Mouse (Mus musculus): ENCODE measurements around the gene Hnrnpr. TPM values are rescaled to one million over a fixed set of nuclear protein-coding genes. Genes with fewer than 3 reads are reported as not detected.

Gene Hnrnpr
- total RNA-seq, 1 experiment from 2014 or later: 208 TPM

DNA sequence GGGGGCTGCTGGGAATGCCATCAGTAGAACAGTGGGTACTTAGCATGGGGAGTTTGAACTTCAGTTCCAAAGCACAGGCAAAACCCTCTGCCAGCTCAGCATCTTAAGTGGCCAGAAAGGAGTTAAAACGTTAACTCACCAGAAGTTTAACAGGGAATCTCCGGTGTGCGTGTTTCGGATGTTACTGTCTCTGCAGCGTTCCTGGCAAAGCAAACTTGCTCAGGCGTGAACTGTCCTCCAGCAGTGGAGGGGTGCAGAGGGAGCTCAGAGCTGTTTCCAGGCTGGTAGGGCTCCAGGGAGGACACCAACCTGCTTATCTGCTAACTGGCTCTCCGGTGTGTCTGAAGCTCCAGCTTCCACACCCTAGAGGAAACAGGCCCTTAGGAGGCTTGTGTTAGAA is 14.8 kb upstream of the Hnrnpr start:
- no peak for ATAC-seq (replicated peaks; ENCODE audit: insufficient number of reproducible peaks, low FRiP score, low TSS enrichment, poor library complexity, severe bottlenecking)

DNA sequence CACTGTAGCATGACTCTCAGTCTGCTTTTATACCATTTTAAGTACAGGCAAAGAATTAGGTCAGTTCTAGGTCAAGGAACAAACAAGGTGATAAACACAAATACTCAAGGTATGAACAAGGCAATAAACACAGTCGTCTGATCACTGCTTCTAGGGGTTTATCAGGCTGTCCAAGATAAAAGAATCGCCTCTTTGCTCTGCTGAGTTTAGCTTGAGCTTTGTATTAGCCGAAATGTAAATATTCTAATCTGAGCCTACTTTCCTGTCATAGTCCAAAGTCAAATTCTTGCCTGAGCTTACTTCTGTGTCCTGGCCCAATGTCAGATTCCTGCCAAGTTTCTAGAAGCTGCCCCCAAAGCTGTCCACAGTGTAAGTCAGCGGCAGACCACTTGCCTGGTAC is 8.3 kb upstream of the Hnrnpr start:
- no peak for ATAC-seq (replicated peaks; ENCODE audit: insufficient number of reproducible peaks, low FRiP score, low TSS enrichment, poor library complexity, severe bottlenecking)

DNA sequence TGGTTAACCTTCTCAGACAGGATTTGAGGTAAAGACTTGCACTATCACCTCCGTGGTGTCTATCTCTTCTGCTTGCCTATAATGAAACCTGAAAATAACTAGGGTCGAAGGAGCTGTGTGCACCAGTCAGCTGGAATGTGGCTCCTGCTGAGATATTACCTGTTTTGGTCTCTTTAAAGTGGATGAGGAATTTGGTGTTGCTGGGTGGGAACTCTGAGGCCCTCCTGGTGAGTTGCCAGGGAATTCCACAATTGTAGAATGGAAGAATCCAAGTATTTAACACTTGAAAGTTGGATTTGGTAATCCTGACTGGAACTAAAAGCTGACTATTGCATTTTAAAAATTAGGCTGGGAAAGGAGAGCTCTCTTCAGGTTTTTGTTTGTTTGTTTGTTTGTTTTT is 6.6 kb upstream of the Hnrnpr start:
- no peak for ATAC-seq (replicated peaks; ENCODE audit: insufficient number of reproducible peaks, low FRiP score, low TSS enrichment, poor library complexity, severe bottlenecking)

DNA sequence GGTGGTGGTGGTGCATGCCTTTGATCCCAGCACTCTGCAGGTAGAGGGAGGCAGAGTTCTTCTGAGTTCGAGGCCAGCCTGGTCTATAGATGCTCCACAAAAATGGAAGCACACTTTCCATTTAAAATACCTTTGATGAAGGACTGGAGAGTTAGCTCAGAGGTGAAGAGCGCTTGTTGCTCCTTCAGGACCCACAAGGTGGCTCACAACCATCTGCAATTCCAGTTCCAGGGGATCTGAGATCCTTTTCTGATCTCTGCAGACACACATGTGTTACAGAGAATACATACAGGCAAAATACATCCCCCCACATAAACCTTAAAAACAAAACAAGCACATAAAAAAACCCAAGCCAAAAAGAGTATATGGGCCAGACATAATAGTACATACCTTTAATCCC is 2.4 kb upstream of the Hnrnpr start:
- no peak for ATAC-seq (replicated peaks; ENCODE audit: insufficient number of reproducible peaks, low FRiP score, low TSS enrichment, poor library complexity, severe bottlenecking)

DNA sequence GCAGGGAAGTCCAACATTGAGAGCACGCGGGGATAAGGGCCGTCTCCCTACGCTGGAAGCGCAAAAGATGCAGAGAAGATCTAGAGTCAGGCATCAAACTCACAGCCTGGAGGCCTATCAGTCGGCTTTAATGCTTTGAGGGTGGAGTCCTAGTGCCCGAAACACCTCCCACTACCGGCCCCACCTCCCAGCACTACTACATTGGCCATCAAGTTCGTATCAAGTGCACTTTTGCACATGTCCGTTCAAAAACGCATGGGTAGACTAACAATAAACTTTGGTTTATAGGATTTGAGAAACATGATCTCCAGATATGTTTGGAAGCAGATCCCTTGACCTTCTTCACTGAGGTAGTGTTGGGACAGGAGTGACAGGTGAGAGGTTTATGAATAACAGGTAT is 962 bp upstream of the Hnrnpr start:
- ATAC-seq (replicated peaks; ENCODE audit: insufficient number of reproducible peaks, low FRiP score, low TSS enrichment, poor library complexity, severe bottlenecking): peak; percentile 64

DNA sequence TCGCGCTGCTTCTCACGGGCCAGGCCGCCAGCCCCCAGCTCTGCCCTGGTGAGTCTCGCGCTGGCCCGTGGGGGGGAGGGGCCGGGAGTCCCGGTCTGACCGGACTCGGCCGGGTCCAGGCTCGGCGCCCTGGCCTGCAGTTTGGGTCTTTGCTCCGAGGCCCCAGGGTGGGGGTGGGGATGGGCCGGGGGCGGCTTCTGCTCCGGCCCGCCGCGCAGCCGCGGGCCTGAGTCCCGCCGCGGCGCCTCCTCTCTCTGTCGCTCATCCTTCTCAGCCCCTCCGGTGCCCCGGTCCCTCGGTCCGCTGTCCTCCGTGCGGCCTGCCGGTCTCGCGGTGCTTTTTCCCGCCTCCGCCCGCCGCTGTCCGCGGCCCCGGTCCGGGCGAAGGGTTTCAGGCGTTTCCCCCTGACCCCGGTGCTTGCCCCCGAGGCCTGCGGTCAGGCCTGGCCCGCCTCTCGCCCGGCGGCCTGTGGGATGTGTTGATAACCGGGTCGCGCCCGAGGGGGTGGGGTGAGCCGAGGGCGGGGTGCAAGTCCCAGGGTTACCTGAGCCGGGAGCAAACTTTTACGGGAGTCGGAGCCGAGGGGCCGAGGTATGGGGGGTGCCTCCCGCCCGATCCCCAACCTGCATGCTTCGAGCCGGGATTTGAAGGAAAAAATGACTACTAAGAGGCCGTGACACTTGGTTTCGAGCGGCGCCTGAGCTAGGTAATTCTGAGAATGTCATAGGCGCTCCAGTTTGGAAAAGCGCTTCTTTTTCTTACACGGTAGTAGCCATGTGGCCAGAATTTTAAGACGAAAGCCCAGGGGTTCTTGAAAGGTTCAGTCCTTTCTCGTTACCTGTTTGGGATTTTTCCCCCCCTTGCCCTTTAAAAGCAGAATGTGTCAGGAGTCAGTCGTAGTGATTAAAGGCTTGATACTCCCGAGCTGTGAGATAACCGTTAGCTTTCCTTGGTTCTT is 579 bp downstream of the Hnrnpr start:
- no peak for ATAC-seq (replicated peaks; ENCODE audit: insufficient number of reproducible peaks, low FRiP score, low TSS enrichment, poor library complexity, severe bottlenecking)

DNA sequence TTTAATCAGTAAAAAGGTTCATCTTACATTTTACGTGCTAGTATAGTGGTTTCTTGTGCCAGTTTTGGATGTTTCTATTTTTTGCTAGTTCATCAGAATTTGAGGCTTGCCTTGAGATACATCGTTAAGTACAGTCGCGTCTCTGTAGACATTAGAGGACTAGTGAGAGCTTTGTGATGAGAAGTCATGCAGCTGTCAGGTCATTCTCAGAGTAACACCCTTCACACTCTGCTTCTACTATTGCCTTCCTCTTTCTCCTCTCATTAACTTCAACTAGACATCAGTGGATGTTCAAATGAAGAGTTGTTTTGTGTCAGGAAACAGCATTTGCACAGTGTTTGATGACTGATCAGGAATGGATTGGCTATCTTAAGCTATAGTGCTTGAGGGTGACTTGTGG is 1.9 kb downstream of the Hnrnpr start:
- ATAC-seq (replicated peaks; ENCODE audit: insufficient number of reproducible peaks, low FRiP score, low TSS enrichment, poor library complexity, severe bottlenecking): no peak

DNA sequence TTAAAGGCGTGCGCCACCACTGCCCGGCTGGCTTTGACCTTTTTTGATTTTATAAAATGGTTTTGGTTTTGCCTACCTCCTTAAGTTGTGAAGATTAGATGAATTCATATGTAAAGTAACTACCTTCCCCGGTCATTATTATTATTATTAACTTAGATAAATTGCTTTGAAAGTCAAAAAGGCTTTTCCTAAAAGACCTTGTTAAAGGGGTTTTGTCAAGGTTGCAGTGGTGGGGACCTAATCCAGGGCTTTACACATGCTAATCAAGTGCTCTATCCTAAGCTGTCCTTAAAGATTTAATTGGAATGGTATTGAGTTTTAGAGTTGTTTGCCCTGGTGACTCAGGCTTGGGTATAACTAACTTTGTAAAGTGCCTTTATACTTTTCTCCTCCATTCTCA is 6.9 kb downstream of the Hnrnpr start:
- no peak for ATAC-seq (replicated peaks; ENCODE audit: insufficient number of reproducible peaks, low FRiP score, low TSS enrichment, poor library complexity, severe bottlenecking)

DNA sequence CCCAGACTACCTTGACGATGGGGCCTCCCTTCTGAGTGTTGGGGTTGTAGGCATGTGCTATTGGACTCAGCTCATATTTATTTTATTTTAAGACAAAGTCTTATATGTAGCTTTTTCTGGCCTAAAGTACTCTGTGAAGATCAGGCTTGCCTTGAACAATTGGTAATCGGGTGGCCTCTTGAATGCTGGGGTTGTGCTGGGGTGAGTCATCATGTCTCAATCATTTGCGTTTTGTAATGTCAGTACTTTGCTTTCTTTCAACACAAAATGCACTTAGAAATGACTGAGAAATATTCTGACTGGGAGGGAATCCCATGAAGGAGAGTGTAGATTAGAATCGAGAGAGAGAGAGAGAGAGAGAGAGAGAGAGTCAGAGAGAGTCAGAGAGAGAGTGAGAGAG is 9.3 kb downstream of the Hnrnpr start:
- ATAC-seq (replicated peaks; ENCODE audit: insufficient number of reproducible peaks, low FRiP score, low TSS enrichment, poor library complexity, severe bottlenecking): no peak

DNA sequence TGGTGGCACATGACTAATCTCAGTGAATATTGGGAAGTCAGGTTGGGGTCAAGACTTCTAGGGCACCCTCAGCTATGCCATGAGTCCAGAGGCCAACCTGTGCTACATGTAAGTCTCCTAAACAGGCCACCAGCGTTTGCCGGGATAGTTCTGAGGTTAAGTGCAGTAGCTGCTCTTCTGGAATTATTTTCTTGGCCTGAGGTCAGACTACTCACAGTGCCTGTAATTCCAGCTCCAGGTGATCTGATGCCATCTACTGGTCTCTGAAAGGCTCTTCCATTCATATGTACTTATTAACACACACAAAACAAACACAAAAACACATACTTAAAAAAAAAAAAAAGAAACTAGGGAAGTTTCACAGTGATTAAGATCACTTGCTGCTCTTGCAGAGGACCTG is 13.5 kb downstream of the Hnrnpr start:
- ATAC-seq (replicated peaks; ENCODE audit: insufficient number of reproducible peaks, low FRiP score, low TSS enrichment, poor library complexity, severe bottlenecking): no peak

DNA sequence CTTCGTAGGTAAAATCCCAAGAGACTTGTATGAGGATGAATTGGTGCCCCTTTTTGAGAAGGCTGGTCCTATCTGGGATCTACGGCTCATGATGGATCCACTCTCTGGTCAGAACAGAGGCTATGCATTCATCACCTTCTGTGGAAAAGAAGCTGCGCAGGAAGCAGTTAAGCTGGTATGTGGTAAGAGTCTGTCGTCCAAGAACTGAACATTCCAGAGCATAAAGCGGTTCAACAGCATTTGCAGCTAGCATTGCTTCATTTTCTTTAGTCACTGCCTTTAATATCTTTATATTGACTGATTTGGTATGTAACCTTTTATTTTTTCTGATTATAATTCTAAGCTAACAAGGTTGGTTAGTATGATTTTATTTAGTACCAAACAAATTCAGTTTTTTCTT is 16.5 kb downstream of the Hnrnpr start:
- ATAC-seq (replicated peaks; ENCODE audit: insufficient number of reproducible peaks, low FRiP score, low TSS enrichment, poor library complexity, severe bottlenecking): no peak

DNA sequence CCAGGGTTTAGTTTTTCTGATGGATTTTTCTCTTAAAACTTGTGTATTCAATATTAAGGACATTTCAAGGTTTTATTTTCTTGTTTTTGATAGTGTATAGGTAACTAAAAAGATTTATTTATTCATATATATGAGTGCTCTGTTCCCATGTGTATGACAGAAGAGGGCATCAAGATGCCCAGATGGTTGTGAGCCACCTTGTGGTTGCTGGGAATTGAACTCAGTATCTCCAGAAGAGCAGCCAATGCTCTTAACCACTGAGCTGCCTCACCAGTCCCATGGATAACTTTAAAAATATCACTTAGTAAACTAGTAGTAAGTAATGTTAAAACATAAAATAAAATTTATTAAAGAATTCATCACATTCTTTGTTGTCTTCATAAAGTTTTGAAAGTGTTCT is 17.4 kb downstream of the Hnrnpr start:
- ATAC-seq (replicated peaks; ENCODE audit: insufficient number of reproducible peaks, low FRiP score, low TSS enrichment, poor library complexity, severe bottlenecking): no peak

DNA sequence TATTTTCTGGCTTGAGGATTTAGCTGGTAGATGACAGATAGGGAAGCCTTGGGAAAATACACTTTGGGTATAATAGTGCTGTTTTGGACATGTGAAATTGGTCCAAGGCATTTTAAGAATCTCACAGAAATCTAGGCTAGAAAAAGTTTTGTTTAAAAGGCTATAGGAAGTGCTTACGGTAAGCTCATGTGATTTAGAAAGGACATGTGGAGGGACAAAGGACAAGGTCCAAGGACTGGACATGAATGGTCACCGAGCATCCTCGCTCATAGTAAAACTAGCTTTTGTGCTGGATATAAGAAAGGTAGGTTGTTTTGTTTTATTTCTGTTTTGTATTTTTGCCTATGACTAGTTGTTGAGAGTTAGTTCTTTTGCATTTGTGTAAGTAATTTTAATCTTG is 21.0 kb downstream of the Hnrnpr start:
- ATAC-seq (replicated peaks; ENCODE audit: insufficient number of reproducible peaks, low FRiP score, low TSS enrichment, poor library complexity, severe bottlenecking): no peak

DNA sequence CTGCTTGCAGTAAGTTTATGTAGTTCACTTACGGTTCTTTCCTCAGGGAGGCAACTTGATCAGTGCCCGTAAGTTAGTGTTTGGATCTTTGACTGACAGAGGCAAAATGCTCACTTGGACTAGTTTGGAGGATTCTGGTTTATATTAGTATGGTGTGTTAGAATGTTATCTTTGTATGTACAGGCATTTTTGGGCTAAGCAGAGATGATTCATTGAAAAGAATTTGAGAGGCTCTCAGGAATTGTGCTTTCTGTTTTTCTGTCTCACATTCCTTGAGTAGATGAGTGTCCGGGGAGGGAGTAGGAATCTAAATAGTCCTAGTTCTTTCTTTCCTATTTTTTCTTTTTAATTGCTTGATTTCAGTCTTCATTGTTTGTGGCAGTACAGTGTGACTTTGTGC is 22.4 kb downstream of the Hnrnpr start:
- no peak for ATAC-seq (replicated peaks; ENCODE audit: insufficient number of reproducible peaks, low FRiP score, low TSS enrichment, poor library complexity, severe bottlenecking)

DNA sequence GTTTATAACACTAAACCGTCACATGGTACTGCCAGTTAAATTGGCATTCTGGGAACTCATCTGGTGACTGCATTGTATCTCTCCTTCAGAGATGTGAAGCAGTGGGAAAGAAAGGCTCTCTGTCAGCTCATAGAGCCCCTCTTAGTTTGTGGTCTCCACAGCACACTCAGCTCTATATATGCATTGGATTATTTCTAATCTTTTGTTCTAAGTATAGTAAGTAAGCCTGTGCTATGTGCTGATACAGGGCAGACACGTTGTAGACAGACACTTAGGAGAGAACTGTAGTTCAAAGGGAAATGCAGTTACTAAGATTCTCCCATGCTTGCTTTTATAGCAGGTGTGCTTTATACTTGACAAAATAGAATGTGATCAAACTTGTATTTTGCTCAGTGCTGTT is 24.3 kb downstream of the Hnrnpr start:
- ATAC-seq (replicated peaks; ENCODE audit: insufficient number of reproducible peaks, low FRiP score, low TSS enrichment, poor library complexity, severe bottlenecking): no peak

DNA sequence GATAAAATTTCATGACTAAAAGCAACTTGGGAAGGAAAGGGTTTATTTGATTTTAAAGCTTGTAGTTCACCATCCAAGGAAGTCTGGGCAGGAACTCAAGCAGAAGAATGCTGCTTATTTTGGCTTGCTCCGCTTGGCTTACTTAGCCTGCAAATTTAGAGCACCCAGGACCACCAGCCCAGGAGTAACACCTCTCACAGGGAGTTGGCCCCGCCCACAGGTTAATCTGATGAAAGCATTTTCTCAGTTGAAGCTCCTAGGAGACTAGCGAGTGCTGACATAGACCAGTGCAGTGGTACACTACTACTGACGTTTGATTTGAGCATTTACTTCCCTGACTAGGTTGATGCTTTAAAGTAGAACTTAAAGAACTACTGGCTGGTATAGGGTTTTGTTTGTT is 26.4 kb downstream of the Hnrnpr start:
- no peak for ATAC-seq (replicated peaks; ENCODE audit: insufficient number of reproducible peaks, low FRiP score, low TSS enrichment, poor library complexity, severe bottlenecking)

DNA sequence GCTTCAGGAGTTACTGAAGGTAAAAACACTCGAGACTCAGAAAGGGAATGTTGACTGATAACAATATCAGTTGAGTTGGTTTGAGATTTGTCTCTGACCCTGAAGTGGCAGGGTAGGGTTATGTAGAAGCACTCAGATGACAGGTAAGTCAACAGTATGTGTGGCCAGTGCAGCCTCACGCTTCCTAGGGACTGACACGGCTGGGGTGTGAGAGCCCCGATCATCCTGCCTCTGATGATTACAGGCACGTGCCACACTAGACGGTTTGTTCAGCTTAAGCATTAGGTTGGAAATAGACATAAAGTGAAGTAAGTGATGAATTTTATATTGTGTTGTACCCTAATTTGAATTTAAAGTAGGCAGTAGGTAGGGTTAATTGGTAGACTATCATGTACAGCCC is 38.9 kb downstream of the Hnrnpr start:
- ATAC-seq (replicated peaks; ENCODE audit: insufficient number of reproducible peaks, low FRiP score, low TSS enrichment, poor library complexity, severe bottlenecking): no peak

DNA sequence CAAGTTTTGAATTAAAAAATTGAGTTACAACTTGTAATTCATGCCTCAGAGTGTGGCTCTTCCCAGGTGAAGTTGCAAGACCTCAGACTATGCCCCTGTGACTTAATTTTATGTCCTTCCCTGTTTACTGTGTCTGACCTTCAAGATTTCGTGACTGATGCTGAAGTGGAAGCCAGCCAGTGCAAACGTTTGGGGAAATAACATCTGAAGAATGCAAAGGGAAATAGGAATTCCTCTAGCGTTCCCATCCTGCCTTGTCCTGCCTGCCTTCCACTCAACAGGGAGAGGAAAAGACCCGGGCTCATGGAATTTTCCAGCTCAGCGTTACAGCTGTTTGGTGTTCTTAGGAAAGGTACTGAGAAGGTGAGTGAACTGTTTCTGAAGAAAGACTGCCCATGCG is 46.3 kb downstream of the Hnrnpr start:
- no peak for ATAC-seq (replicated peaks; ENCODE audit: insufficient number of reproducible peaks, low FRiP score, low TSS enrichment, poor library complexity, severe bottlenecking)

DNA sequence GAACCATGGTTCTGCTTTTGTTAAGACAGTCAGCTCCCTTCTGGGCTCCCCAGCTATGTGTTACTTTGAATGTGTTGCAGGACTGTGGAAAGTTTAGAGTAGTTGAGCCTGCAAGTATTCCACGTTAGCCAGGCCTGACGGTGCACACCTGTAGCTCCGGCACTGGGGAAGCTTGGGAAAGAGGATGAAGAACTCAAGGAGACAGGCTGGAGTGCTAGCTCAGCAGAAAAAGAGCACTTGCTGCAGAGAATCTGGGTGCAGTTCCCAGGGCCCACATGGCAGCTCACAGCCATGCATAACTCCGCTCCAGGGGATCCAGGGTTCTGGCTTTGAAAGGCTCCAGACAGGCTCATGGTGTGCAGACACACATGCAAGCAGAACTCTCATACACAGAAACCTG is 46.7 kb downstream of the Hnrnpr start:
- ATAC-seq (replicated peaks; ENCODE audit: insufficient number of reproducible peaks, low FRiP score, low TSS enrichment, poor library complexity, severe bottlenecking): no peak

DNA sequence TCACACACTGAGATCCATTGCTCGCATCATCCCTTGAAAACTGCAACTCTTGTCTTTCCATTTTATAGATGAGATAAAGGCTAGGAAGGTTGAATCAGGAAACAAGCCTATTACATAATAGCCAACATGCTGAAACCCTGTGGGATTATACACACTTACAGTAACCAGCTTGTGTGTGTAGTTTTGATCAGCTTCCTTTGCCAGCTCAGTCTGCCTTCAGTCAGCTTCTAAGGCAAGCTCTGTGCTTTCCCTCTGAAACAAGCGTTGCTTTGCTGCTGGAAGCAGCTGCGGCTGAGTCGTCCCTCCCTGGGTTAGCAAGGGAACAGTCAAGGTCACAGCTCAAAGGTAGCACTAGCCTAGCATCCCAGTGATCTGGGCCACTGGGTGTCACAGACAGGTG is 57.1 kb downstream of the Hnrnpr start:
- no peak for ATAC-seq (replicated peaks; ENCODE audit: insufficient number of reproducible peaks, low FRiP score, low TSS enrichment, poor library complexity, severe bottlenecking)

DNA sequence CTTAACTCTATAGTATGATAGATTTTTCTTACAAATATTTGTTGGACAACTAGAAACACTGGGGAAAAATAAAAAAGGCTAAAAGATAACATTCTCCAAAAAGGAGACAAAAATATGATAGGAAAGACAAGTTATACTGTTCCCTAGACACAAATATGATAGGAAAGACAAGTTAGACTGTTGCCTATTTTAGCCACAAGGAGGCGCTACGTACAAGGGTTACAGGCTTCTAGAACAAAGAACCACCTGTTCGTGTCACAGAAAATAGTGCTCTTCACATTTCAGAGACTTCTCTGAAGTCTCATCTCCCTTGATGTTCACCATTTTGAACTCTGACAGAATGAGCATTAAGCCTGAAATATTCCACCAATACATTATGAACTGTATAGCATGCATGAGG is 59.0 kb downstream of the Hnrnpr start:
- no peak for ATAC-seq (replicated peaks; ENCODE audit: insufficient number of reproducible peaks, low FRiP score, low TSS enrichment, poor library complexity, severe bottlenecking)

All from monocyte, adult 5-6 weeks (primary cell).